Mouse (Mus musculus): ENCODE data around the gene Tigd4. TPM values are rescaled to one million over a fixed set of nuclear protein-coding genes. Genes with fewer than 3 reads are reported as not detected.

The Tigd4 gene
- total RNA-seq, 2 experiments from 2014 or later = 0.09 TPM; not detected in 1

GRCm38 (mm10) chr3:84610183-84610710, 16.9 kb downstream of the Tigd4 start:
- DNase-seq (ENCODE audit: low spot score in 2 of 2) = no peak

- peak; percentile 5 to 8 for DNase-seq (ENCODE audit: low spot score in 2 of 2)
Observed at GRCm38 (mm10) chr3:84615050-84615855, 21.9 kb downstream of the Tigd4 start.

GRCm38 (mm10) chr3:84615856-84616225, 22.5 kb downstream of the Tigd4 start:
- no peak for DNase-seq (ENCODE audit: low spot score in 2 of 2)

- no peak for DNase-seq (ENCODE audit: low spot score in 2 of 2)
Observed at GRCm38 (mm10) chr3:84618627-84619026, 25.3 kb downstream of the Tigd4 start.

GRCm38 (mm10) chr3:84619056-84619455, 25.7 kb downstream of the Tigd4 start:
- no peak for DNase-seq (ENCODE audit: low spot score in 2 of 2)

GRCm38 (mm10) chr3:84619725-84620124, 26.4 kb downstream of the Tigd4 start:
- DNase-seq (ENCODE audit: low spot score in 2 of 2) = no peak

GRCm38 (mm10) chr3:84622026-84622425, 28.7 kb downstream of the Tigd4 start:
- no peak for DNase-seq (ENCODE audit: low spot score in 2 of 2)

- DNase-seq (ENCODE audit: low spot score in 2 of 2) = no peak
Observed at GRCm38 (mm10) chr3:84631586-84631985, 38.2 kb downstream of the Tigd4 start.

GRCm38 (mm10) chr3:84637095-84637494, 43.7 kb downstream of the Tigd4 start:
- no peak for DNase-seq (ENCODE audit: low spot score in 2 of 2)

GRCm38 (mm10) chr3:84637890-84638578, 44.7 kb downstream of the Tigd4 start:
- DNase-seq (ENCODE audit: low spot score in 2 of 2) = no peak

GRCm38 (mm10) chr3:84638858-84639257, 45.5 kb downstream of the Tigd4 start:
- DNase-seq (ENCODE audit: low spot score in 2 of 2) = no peak

- no peak for DNase-seq (ENCODE audit: low spot score in 2 of 2)
Observed at GRCm38 (mm10) chr3:84639767-84640500, 46.6 kb downstream of the Tigd4 start.

- DNase-seq (ENCODE audit: low spot score in 2 of 2) = no peak
Observed at GRCm38 (mm10) chr3:84640536-84640935, 47.2 kb downstream of the Tigd4 start.

GRCm38 (mm10) chr3:84641391-84641790, 48.0 kb downstream of the Tigd4 start:
- DNase-seq (ENCODE audit: low spot score in 2 of 2) = no peak

GRCm38 (mm10) chr3:84642942-84643341, 49.6 kb downstream of the Tigd4 start:
- DNase-seq (ENCODE audit: low spot score in 2 of 2) = no peak

- no peak for DNase-seq (ENCODE audit: low spot score in 2 of 2)
Observed at GRCm38 (mm10) chr3:84645156-84646006, 52.0 kb downstream of the Tigd4 start.

- no peak for DNase-seq (ENCODE audit: low spot score in 2 of 2)
Observed at GRCm38 (mm10) chr3:84646007-84646290, 52.6 kb downstream of the Tigd4 start.

- no peak for DNase-seq (ENCODE audit: low spot score in 2 of 2)
Observed at GRCm38 (mm10) chr3:84646331-84646845, 53.0 kb downstream of the Tigd4 start.
